Mouse (Mus musculus): ENCODE data around the gene Daw1.

Daw1 gene

GRCm38 (mm10) chr1:83181418-83181817, 21.9 kb downstream of the Daw1 start:
- in situ Hi-C loops (cut with MboI; ENCODE audit: low sequenced_read_pairs): no loop called here

DNA sequence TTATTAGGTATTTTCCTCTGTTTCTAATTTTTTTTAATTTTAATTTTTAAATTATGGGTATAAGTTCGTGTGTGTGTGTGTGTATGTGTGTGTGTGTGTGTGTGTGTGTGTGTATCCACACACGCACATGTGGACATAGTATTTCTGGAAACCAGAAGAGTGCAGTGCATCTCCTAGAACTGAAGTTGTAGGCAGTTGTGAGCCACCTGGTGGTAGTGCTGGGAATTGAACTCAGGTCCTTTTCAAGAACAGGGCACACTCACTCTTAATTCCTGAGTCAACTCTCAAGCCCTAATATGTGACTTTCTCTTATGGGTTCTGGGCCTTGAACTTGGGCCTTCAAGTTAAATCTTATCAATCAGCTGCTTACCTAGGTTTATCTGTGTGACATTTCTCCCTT, 27.6 kb downstream of the Daw1 start:
- in situ Hi-C loops (cut with MboI; ENCODE audit: low sequenced_read_pairs): no loop called here

GRCm38 (mm10) chr1:83209981-83210380, 50.4 kb downstream of the Daw1 start:
- in situ Hi-C loops (cut with MboI; ENCODE audit: low sequenced_read_pairs): loop anchor here (25.0 kb wide), 1 partner anchor 502 kb away; no protein-coding TSS in a partner anchor

DNA sequence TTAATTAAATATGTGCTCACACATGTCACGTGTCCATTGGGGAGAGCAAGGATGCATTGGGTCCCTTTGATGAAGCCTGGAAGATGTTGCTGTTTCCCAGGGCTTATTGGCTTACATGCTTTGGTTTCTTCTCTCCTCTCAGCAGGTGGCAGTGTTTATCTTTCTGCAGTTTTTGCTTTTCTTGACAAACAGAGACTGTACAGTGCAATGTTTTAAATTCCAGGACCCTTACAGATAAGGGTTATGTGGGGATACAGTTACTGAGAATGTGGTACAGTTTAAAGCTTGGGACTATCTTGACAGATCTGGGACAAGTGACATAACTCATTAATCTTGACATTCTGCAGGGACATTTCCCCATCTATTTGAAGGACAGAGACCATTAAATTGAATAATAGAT, 58.7 kb downstream of the Daw1 start:
- in situ Hi-C loops (cut with MboI; ENCODE audit: low sequenced_read_pairs): loop anchor here (25.0 kb wide), 1 partner anchor 494 kb away; no protein-coding TSS in a partner anchor

DNA sequence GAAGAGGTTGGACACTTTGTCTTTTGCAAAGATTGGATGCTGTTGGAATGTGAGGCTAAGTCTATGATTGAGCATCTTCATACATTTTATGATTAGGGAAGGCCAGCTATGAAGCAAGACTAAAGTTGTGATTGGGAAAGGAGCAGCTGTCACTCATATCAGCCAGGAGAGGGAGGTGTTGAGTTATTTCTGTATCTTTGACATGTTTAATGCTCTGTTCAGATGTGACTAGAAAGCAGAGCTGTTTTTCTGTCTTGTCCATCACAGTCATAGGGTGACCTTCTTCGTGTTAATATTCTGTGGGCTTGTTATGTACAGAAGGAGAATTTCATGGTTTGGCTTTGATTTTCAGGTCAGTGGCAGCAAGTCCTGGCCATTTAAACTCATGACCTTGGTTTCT, 63.5 kb downstream of the Daw1 start:
- in situ Hi-C loops (cut with MboI; ENCODE audit: low sequenced_read_pairs): loop anchor here (25.0 kb wide), 1 partner anchor 489 kb away; no protein-coding TSS in a partner anchor

DNA sequence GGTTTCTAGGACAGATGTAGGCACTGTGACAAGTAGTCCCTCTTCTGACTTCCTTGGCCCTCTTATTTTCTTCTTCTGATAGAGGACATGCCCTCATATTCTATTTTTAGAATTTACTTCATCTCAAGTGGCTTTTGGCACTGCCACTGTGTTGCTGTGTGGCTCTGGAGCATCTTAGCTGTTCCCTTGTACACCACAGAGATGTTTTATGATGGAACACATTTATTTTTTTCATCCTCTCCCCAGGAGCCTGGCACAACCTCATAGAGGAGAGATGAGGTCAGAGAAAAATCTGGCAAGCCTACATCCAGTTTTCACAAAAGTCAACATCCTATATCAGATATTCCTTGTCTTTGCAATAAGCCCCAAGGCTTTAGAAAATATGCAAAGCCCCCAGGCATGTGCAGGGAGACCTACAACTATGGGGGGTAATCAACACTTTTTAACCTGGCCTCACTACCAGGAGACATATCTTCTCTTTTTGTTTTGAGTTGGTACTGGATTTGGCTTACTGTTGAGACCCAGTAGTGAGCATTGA, 64.9 kb downstream of the Daw1 start:
- in situ Hi-C loops (cut with MboI; ENCODE audit: low sequenced_read_pairs): loop anchor here (25.0 kb wide), 1 partner anchor 488 kb away; no protein-coding TSS in a partner anchor

DNA sequence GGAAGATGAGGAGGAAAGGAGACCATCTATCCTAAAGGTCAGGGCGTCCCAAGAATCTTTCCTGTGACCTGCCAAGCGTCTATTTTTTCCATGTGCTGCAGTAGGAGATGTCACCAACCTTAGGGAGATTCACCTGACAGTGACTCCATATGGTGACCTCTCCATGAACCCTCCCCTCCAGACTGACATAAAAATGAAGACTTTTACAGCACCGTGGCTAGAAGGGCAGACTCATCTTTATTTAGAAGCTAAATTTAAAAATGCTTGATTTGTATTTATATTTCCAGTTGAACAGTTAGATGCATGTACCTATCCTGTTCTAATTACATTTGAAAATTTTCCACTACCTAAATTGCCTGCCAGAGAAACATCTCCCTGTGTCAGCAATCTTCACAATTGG, 68.4 kb downstream of the Daw1 start:
- in situ Hi-C loops (cut with MboI; ENCODE audit: low sequenced_read_pairs): no loop called here

DNA sequence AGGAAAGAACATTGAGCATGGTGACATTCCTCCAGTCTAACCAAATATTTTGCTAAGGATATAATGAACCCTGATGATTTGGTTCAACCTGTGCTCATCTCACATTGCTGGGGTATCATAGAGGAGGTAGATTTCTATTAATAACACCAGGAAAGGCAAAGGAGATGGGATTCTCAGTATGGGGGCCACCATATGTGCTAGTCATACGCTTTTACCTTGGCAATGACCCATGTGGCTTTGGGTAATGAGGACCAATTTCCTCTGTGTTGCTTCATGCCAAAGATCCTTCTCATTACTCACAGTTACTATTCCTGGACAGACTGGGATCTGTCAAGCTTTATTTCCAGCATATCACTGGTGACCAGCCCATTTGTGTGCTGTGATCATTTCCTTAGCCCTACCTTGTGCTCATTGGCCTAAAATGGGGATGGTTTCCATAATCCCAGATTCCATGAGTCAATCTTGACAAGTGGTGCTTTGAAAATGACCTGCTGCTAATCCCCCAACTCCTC, 88.7 kb downstream of the Daw1 start:
- in situ Hi-C loops (cut with MboI; ENCODE audit: low sequenced_read_pairs): no loop called here

DNA sequence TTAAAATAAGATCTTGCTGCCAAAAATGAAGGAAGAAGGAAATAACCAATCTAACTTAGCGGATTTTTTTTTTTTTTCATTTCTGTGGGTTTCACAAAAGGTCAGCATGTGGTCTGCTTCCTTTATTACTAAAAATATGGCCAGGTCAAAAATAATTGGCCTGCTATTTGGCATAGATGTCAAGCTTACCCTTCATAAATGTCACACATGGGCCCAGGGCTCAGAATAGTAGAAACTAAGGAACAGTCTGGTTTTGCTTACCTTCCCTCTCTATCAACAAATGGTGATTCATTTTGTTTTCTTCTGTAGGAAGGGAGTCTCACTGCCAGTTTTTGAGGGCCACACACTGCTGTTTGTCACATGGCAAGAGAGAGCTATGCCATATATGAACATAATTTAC, 92.2 kb downstream of the Daw1 start:
- in situ Hi-C loops (cut with MboI; ENCODE audit: low sequenced_read_pairs): no loop called here

All from CH12F3 (cell line).